Mouse (Mus musculus) urinary bladder, adult 2 months (tissue): Measurements from ENCODE around the gene Pcsk2. TPM values are rescaled to one million over a fixed set of nuclear protein-coding genes. Genes with fewer than 3 reads are reported as not detected.

Experiments used
- DNase-seq: peaks from one replicate; pipeline ENCODE4 v3.0.0; 2022; ENCODE audit warnings: low spot score
- polyA plus RNA-seq: library from polyadenylated mRNA; depleted of rRNA; stranded (reverse); fragments of >200 nt; gene quantifications from 2 replicates; pipeline ENCODE4 v1.2.3, GENCODE M21; 2012

Gene Pcsk2
- polyA plus RNA-seq, 1 experiment: 0.17 TPM

- no peak for DNase-seq
These were observed 98.4 kb downstream of the Pcsk2 start for GRCm38 (mm10) chr2:143644374-143644773.

DNA sequence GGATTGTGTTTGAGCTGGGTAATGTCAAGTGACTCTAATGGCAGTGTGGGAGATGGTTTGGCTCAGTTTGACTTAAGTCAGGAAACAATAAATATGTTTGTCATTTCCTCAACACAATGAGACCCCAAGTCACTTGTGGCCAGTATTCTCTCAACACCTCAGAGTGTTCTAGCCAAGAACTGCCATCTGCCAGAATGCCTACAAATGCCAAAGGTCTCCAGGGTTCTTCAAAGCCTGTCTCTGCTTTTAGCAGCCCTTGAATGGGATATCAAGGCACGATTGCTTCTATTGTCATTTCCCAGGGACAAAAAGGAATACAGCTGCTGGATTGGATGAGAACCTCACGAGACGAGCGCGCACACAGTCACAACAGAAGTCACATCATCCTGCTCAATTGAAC is 100.0 kb downstream of the Pcsk2 start:
- no peak for DNase-seq

DNA sequence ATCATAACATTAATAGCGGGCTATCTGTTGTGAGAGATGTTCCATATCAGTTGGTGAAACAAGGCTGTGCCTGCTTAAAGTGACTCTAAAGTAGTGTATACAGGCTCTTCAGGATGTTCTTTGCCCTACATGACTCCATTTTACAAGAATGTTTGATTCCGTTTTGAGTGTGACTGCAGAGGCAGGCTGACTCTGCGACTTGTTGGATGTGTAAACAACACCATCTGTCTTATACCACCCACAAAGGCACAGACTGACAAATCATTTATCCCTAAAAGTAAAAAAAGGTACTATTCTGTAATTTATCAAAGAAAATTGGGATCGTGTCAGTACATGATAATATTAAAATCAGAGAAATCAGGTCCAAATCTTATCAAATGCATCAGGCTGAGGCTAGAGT is 108.7 kb downstream of the Pcsk2 start:
- DNase-seq: no peak

GRCm38 (mm10) chr2:143656968-143657367 is 111.0 kb downstream of the Pcsk2 start:
- no peak for DNase-seq

DNA sequence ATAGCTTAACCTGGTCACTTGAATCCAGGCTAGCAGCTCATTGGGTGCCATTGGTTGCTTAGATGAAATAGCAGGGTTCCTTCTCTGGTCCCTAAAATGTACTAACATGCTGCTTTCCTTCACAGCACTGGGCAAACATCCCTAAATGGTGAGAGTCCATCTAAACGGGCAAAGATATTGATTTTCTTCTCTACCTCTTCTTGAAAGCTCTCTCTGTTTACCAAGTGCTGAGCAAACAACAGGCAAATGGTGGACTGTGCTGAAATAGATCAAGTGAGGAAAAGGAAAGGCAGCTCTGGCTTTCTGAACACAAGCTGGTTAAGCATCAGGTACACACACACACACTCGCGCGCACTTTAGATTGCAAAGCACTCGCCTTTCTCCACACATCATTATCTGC is 120.8 kb downstream of the Pcsk2 start:
- no peak for DNase-seq

DNA sequence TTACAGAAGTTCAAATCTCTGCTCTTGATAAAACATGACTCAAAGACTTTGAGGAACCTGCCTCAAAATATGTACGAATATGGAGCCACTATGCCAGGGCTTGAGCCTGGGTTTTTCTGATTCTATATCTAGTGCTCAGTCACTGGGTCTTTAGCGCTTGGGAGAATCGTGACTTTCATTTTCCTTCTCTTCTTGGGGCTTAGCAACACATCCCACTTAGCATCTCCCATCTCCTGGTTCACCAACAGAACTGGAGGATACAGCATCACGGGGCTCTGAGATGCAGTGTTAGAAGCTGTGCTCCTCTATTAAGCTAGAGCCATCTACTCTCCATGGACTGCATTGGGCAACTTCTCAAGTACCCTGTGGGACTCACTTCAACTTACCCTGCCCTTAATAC is 131.9 kb downstream of the Pcsk2 start:
- no peak for DNase-seq

DNA sequence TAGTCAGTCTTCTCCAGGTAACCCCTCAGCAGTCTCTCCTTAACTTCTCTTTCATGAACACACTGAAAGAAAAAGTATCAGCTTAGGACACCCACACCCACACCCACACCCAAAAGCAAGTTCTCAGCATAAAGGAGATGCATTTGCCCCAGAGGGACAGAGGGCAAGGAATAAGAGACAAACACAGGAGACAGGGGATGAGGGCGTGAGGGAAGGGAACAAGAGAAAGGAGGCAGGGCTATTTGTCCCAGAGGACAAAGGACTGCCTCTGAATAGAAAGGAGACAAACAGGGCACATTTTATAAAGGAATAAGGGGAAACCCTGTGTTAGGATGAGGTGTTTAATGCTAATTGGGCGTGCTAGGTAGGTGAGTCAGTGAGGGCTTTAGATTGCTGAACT is 133.6 kb downstream of the Pcsk2 start:
- no peak for DNase-seq

GRCm38 (mm10) chr2:143681873-143682555 is 136.1 kb downstream of the Pcsk2 start:
- DNase-seq: no peak

DNA sequence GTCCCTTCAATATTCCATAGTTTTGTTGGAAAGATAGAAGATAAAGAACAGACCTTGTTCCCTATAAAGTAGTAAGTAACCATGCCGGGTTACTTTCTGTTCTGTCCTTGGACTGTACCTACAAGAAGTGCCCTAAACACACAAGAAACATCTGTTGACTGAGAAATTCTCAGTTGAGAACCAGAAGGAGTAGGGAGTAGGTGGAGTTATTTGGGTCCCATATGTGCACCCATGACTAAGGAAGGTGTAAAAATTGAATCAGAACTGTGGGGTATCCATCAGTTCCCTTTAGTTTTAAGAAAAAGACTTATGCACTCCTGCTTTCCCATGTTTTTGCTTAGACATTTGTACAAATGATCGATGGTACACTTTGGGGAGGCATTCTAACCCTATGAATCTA is 137.6 kb downstream of the Pcsk2 start:
- DNase-seq: no peak

DNA sequence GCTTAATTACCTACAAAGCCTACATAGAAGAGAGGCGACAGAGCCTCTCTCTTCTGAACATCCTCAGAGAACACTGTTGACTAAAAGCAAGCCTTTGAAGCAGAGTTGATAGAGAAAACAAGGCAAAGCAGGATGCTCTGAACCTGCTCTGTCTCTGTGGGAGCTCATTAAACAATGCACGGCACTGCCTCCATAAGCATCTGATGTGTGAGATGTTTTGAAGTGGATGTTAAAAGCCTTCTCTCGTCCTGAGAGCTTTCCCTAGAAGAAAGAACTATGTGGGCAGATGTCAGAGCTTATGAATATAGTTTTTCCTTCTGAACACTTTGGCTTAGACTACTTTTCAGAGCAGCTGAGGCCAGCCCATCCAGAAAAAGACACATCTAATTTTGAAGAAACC is 145.3 kb downstream of the Pcsk2 start:
- no peak for DNase-seq

- DNase-seq: no peak
These were observed 150.1 kb downstream of the Pcsk2 start for GRCm38 (mm10) chr2:143696026-143696557.

DNA sequence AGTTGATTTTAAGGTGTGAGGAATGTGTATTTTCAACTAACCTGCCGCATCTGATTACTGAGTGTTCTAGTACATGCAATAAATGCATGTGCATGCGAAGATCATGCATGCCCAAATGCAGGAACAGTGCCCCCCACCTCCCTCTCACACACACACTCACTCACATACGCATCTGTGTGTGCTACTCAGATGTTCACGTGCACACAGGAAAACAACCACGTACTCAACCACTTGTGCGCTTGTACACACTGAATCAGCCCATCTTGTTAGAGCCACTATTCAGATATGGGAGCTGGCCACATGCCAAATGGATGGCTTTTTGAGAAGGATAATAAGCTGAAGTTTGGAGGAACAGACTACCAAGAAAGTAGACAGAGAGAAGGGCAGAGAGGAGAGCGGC is 150.7 kb downstream of the Pcsk2 start:
- no peak for DNase-seq

DNA sequence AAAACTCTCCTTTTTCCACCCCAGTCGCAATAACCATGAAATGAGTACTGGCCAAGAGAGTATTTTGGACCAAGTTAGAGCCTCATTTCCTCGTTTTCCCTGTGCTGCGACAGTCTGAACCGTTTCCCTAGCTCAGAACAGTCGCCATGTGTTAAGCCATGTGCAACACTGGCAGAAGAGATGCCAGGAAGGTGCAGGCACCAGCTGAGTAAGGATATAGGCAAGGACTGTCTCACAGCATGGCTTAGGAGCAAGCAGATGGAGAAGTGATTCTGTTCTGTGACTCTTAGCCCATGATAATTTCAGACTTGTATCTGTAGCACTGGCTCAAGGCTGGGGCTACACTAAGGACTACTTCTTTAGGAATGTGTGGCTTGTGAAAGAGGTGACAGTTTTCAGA is 155.2 kb downstream of the Pcsk2 start:
- DNase-seq: no peak

DNA sequence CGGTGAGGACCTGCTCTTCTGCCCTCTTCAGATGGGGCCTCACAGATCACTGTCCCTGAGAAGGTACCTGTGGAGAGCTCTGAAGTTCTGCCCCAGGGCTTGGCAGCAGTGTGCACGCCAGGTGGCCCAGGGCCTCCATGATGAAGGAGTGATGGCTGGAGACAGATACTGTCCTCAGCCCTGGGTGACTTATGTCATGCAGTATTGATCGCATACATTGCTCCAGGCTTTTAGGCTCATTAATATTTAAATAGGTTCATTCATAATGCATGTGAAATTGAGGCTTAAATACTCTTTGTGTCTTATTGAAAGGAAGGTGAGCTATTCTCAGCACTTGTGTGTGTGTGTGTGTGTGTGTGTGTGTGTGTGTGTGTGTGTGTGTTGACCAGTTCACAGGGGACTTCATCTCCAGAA is 157.0 kb downstream of the Pcsk2 start:
- DNase-seq: no peak

DNA sequence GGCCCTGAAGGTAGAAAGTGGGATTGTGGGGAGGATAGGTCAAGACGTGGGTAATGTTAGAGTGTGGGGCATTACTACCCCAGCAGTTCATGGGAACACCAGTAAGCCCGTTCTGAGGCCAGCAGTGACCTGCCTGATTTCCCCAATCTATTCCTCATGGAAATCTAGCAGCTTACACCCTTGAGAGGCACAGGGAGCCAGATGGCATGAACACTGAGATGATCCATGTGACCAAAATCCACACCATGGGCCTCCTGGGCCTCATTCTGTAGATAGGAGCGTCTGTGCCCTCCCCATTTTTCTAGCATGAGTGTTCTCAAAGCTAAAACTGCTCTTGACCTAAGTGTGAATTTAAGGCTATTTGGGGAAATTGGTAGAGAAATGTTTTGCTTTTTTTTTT is 162.2 kb downstream of the Pcsk2 start:
- DNase-seq: no peak

GRCm38 (mm10) chr2:143709249-143709648 is 163.3 kb downstream of the Pcsk2 start:
- DNase-seq: no peak

- no peak for DNase-seq
These were observed 164.0 kb downstream of the Pcsk2 start for GRCm38 (mm10) chr2:143709979-143710378.

GRCm38 (mm10) chr2:143711886-143712285 is 165.9 kb downstream of the Pcsk2 start:
- DNase-seq: no peak

GRCm38 (mm10) chr2:143712901-143713300 is 166.9 kb downstream of the Pcsk2 start:
- no peak for DNase-seq

- DNase-seq: no peak
These were observed 167.9 kb downstream of the Pcsk2 start for GRCm38 (mm10) chr2:143713902-143714301.

DNA sequence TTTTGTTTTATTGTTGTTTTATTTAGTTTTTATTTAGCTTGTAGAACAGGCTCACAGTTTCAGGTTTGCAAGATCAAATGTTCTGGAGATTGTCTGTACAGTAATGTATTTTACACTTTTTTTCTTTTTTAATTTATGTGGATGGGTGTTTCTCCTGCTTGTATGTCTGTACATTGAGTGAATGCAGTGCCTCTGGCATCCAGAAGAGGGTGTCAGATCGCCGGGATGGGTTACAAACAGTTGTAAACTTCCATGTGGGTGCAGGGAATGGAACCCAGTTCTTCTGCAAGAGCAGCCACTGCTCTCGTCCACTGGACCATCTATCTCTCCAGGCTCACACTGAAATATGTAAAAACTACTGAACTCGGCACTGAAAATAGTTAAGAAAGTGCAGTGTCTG is 169.2 kb downstream of the Pcsk2 start:
- no peak for DNase-seq

GRCm38 (mm10) chr2:143723231-143723630 is 177.3 kb downstream of the Pcsk2 start:
- DNase-seq: no peak

DNA sequence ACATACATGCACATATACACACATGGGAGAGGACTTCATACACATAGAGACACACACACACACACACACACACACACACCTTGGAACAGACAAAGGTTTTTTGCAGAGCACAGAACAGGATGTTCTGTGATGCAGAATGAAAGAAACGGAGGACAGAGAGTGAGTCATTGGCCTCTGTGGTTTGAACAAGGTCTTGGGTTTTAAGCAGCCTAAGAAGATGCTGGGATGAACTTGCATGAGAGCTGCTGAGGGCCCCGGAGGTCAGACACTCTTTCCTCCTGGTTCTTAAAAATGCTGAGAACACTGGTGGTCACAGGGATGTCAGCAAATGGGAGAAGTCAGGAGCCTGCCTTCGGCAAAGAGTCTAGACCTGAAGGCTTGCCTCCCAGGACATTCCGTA is 178.1 kb downstream of the Pcsk2 start:
- DNase-seq: no peak

GRCm38 (mm10) chr2:143724720-143725119 is 178.8 kb downstream of the Pcsk2 start:
- DNase-seq: no peak
